ENCODE assay signal across 19 mouse cellular contexts in the genomic region with DNA sequence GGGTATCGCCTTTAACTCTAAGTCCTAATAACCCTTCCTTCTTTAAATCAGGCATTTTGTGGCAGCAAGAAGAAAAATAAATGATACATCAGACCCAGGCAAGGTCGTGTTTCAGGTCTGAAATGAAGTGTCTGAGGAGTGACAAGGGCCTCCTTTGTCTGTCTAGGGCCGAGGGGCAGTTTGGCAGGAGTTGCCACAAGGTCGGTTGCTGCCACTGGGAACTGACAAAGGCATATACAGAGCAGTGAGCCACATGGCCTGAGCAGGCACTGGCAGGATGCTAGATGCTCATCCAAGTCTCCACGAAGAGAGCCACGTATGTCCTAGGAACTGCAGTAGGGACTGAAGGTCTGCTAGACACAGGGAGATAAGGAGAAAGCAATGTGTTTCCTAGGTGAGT.
"Had no signal": no experiment of that assay in that cellular context is flagged by ENCODE, and none has a peak within 500 bp of the region (broad histone marks: within the 10 kb centered on the region; RNA-seq: fewer than 3 reads in every experiment).

No protein-coding gene starts in this region.

- ATAC-seq: midbrain, embryonic 13.5 days; midbrain, embryonic 15.5 days had no signal

- H3K27ac ChIP-seq: liver, embryonic 14.5 days; midbrain, embryonic 13.5 days; midbrain, embryonic 15.5 days; neural tube, embryonic 13.5 days; neural tube, embryonic 15.5 days had no signal

- H3K9ac ChIP-seq: liver, embryonic 14.5 days; lung, embryonic 14.5 days; midbrain, embryonic 13.5 days; midbrain, embryonic 15.5 days; neural tube, embryonic 13.5 days; neural tube, embryonic 15.5 days had no signal

- H3K9me3 ChIP-seq: midbrain, embryonic 13.5 days; midbrain, embryonic 15.5 days; neural tube, embryonic 13.5 days; neural tube, embryonic 15.5 days had no signal

- H3K27me3 ChIP-seq: midbrain, embryonic 13.5 days; midbrain, embryonic 15.5 days; neural tube, embryonic 13.5 days; neural tube, embryonic 15.5 days had no signal

- DNase-seq: lung, adult 18-20 months; lung, embryonic 14.5 days; lung, postnatal 10 days; lung, postnatal 4 days; retina, postnatal 1 day; right cerebral cortex, adult 18-20 months; right cerebral cortex, postnatal 25 days; right cerebral cortex, postnatal 4 days; spleen, adult 18-20 months; thymus, adult 2 months; thymus, postnatal 25 days; thymus, postnatal 4 days had no signal

- H3K4me2 ChIP-seq: lung, embryonic 14.5 days; midbrain, embryonic 11.5 days; midbrain, embryonic 13.5 days; midbrain, embryonic 15.5 days; neural tube, embryonic 13.5 days; neural tube, embryonic 15.5 days had no signal

- H3K4me1 ChIP-seq: midbrain, embryonic 13.5 days; midbrain, embryonic 15.5 days; neural tube, embryonic 13.5 days; neural tube, embryonic 15.5 days had no signal

- H3K4me3 ChIP-seq: midbrain, embryonic 13.5 days; midbrain, embryonic 15.5 days; myocyte; neural tube, embryonic 13.5 days; neural tube, embryonic 15.5 days had no signal
